Mouse (Mus musculus): ENCODE results near the gene Psmc3. TPM values are rescaled to one million over a fixed set of nuclear protein-coding genes. Genes with fewer than 3 reads are reported as not detected.

Gene Psmc3
- total RNA-seq, 1 experiment: 262 TPM

GRCm38 (mm10) chr2:91025081-91025516 lies 28.7 kb upstream of the Psmc3 start:
- Histone ChIP-seq H3K27ac (ENCODE audit: insufficient read depth, low read depth, low read length, poor library complexity, severe bottlenecking) (no peak overlapping the region), H3K4me3 (ENCODE audit: insufficient read depth in 1 of 2, low read depth in 1 of 2, low read length in 2 of 2, poor library complexity in 1 of 2, severe bottlenecking in 1 of 2) (no peak overlapping the region), H3K36me3 (ENCODE audit: control insufficient read depth, insufficient read depth, low read length, poor library complexity, severe bottlenecking) (0 out of 2 replicates have a peak, but pooled peaks cover 2% of the 10 kb centered on the region), H3K9me3 (ENCODE audit: control insufficient read depth, insufficient read depth, low read depth, low read length) (no peaks in the 10 kb centered on the region), H3K9ac (ENCODE audit: insufficient read depth, low read depth, low read length, poor library complexity, severe bottlenecking) (no peak overlapping the region), H3K4me1 (ENCODE audit: control insufficient read depth in 2 of 2, insufficient read depth in 2 of 2, low read length in 2 of 2, poor library complexity in 1 of 2) (peaks cover 3 to 4% of the 10 kb centered on the region in 2 experiments; a peak in 3 of 4 replicates)
- in situ Hi-C loops (cut with MboI; ENCODE audit: low sequenced_read_pairs in 2 of 2, unreplicated experiment in 2 of 2): no loop called here
- TF ChIP-seq ZC3H11A (IDR thresholded peaks at IDR 0.05; ENCODE audit: borderline replicate concordance, low read depth, low read length) (no peak), ZNF384 (IDR thresholded peaks at IDR 0.05; ENCODE audit: low read depth, low read length) (no peak), CHD2 (IDR thresholded peaks at IDR 0.05; ENCODE audit: low read depth, low read length) (no peak), HCFC1 (IDR thresholded peaks at IDR 0.05; ENCODE audit: borderline replicate concordance, insufficient read depth, low read length) (no peak), MAFK (IDR thresholded peaks at IDR 0.05; ENCODE audit: insufficient read depth, low read depth, low read length) (no peak)
- DNase-seq (ENCODE audit: low read depth, low spot score): no peak

GRCm38 (mm10) chr2:91026491-91026890 lies 27.3 kb upstream of the Psmc3 start:
- DNase-seq (ENCODE audit: low read depth, low spot score): no peak
- H3K4me3 ChIP-seq (ENCODE audit: insufficient read depth in 1 of 2, low read depth in 1 of 2, low read length in 2 of 2, poor library complexity in 1 of 2, severe bottlenecking in 1 of 2): no peak overlapping the region
- no peak for TF ChIP-seq HCFC1 (IDR thresholded peaks at IDR 0.05; ENCODE audit: borderline replicate concordance, insufficient read depth, low read length)
- no peak for TF ChIP-seq MAFK (IDR thresholded peaks at IDR 0.05; ENCODE audit: insufficient read depth, low read depth, low read length)
- TF ChIP-seq CHD2 (IDR thresholded peaks at IDR 0.05; ENCODE audit: low read depth, low read length): no peak
- TF ChIP-seq ZC3H11A (IDR thresholded peaks at IDR 0.05; ENCODE audit: borderline replicate concordance, low read depth, low read length): no peak
- no peak for TF ChIP-seq ZNF384 (IDR thresholded peaks at IDR 0.05; ENCODE audit: low read depth, low read length)
- peaks cover 3 to 4% of the 10 kb centered on the region in 2 experiments; a peak in 3 of 4 replicates for H3K4me1 ChIP-seq (ENCODE audit: control insufficient read depth in 2 of 2, insufficient read depth in 2 of 2, low read length in 2 of 2, poor library complexity in 1 of 2)
- H3K9ac ChIP-seq (ENCODE audit: insufficient read depth, low read depth, low read length, poor library complexity, severe bottlenecking): no peak overlapping the region
- H3K27ac ChIP-seq (ENCODE audit: insufficient read depth, low read depth, low read length, poor library complexity, severe bottlenecking): no peak overlapping the region
- H3K9me3 ChIP-seq (ENCODE audit: control insufficient read depth, insufficient read depth, low read depth, low read length): no peaks in the 10 kb centered on the region
- in situ Hi-C loops (cut with MboI; ENCODE audit: low sequenced_read_pairs in 2 of 2, unreplicated experiment in 2 of 2): no loop called here
- H3K36me3 ChIP-seq (ENCODE audit: control insufficient read depth, insufficient read depth, low read length, poor library complexity, severe bottlenecking): no peaks in the 10 kb centered on the region

GRCm38 (mm10) chr2:91027391-91028214 lies 26.2 kb upstream of the Psmc3 start:
- no peak for TF ChIP-seq CHD2 (IDR thresholded peaks at IDR 0.05; ENCODE audit: low read depth, low read length)
- TF ChIP-seq ZNF384 (IDR thresholded peaks at IDR 0.05; ENCODE audit: low read depth, low read length): no peak
- TF ChIP-seq MAFK (IDR thresholded peaks at IDR 0.05; ENCODE audit: insufficient read depth, low read depth, low read length): no peak
- no peak for TF ChIP-seq ZC3H11A (IDR thresholded peaks at IDR 0.05; ENCODE audit: borderline replicate concordance, low read depth, low read length)
- no peak for TF ChIP-seq HCFC1 (IDR thresholded peaks at IDR 0.05; ENCODE audit: borderline replicate concordance, insufficient read depth, low read length)
- Histone ChIP-seq H3K4me3 (ENCODE audit: insufficient read depth in 1 of 2, low read depth in 1 of 2, low read length in 2 of 2, poor library complexity in 1 of 2, severe bottlenecking in 1 of 2) (no peak overlapping the region), H3K4me1 (ENCODE audit: control insufficient read depth in 2 of 2, insufficient read depth in 2 of 2, low read length in 2 of 2, poor library complexity in 1 of 2) (peaks cover 3 to 4% of the 10 kb centered on the region in 2 experiments; a peak in 3 of 4 replicates), H3K36me3 (ENCODE audit: control insufficient read depth, insufficient read depth, low read length, poor library complexity, severe bottlenecking) (no peaks in the 10 kb centered on the region), H3K9ac (ENCODE audit: insufficient read depth, low read depth, low read length, poor library complexity, severe bottlenecking) (no peak overlapping the region), H3K27ac (ENCODE audit: insufficient read depth, low read depth, low read length, poor library complexity, severe bottlenecking) (no peak overlapping the region), H3K9me3 (ENCODE audit: control insufficient read depth, insufficient read depth, low read depth, low read length) (no peaks in the 10 kb centered on the region)
- in situ Hi-C loops (cut with MboI; ENCODE audit: low sequenced_read_pairs in 2 of 2, unreplicated experiment in 2 of 2): no loop called here
- no peak for DNase-seq (ENCODE audit: low read depth, low spot score)

- TF ChIP-seq ZNF384 (IDR thresholded peaks at IDR 0.05; ENCODE audit: low read depth, low read length) (no peak), CHD2 (IDR thresholded peaks at IDR 0.05; ENCODE audit: low read depth, low read length) (no peak), MAFK (IDR thresholded peaks at IDR 0.05; ENCODE audit: insufficient read depth, low read depth, low read length) (no peak), ZC3H11A (IDR thresholded peaks at IDR 0.05; ENCODE audit: borderline replicate concordance, low read depth, low read length) (no peak), HCFC1 (IDR thresholded peaks at IDR 0.05; ENCODE audit: borderline replicate concordance, insufficient read depth, low read length) (no peak)
- Histone ChIP-seq H3K9ac (ENCODE audit: insufficient read depth, low read depth, low read length, poor library complexity, severe bottlenecking) (0 out of 2 replicates have a peak overlapping the region, but pooled peaks have one; percentile 44), H3K36me3 (ENCODE audit: control insufficient read depth, insufficient read depth, low read length, poor library complexity, severe bottlenecking) (no peaks in the 10 kb centered on the region), H3K4me1 (ENCODE audit: control insufficient read depth in 2 of 2, insufficient read depth in 2 of 2, low read length in 2 of 2, poor library complexity in 1 of 2) (no peaks in the 10 kb centered on the region; a peak in 1 of 4 replicates), H3K9me3 (ENCODE audit: control insufficient read depth, insufficient read depth, low read depth, low read length) (no peaks in the 10 kb centered on the region), H3K27ac (ENCODE audit: insufficient read depth, low read depth, low read length, poor library complexity, severe bottlenecking) (no peak overlapping the region), H3K4me3 (ENCODE audit: insufficient read depth in 1 of 2, low read depth in 1 of 2, low read length in 2 of 2, poor library complexity in 1 of 2, severe bottlenecking in 1 of 2) (peak overlapping the region; percentile 41 to 44)
- in situ Hi-C loops (cut with MboI; ENCODE audit: low sequenced_read_pairs in 2 of 2, unreplicated experiment in 2 of 2): no loop called here
- DNase-seq (ENCODE audit: low read depth, low spot score): no peak
Observed at GRCm38 (mm10) chr2:91031216-91031615, 22.6 kb upstream of the Psmc3 start.

Measured in ES-E14 (cell line).